Mouse (Mus musculus) stomach, embryonic 16.5 days (tissue): ENCODE data around the gene Ralgapb. TPM values are rescaled to one million over a fixed set of nuclear protein-coding genes. Genes with fewer than 3 reads are reported as not detected.

Source experiments
- ATAC-seq: fragments of 200-750 bp; cut with Nextera tagmentation; 2 replicates; pipeline ENCODE4 v1.8.0; 2017; ENCODE audit warnings: moderate number of reproducible peaks, moderate TSS enrichment; ENCODE audit not compliant: insufficient read depth, low FRiP score
- H3K27ac ChIP-seq: fragments of 300-500 bp; sonication (generic); 2 replicates; pipeline ENCODE4 v1.5.1; 2014; ENCODE audit warnings: low read length
- H3K27me3 ChIP-seq: fragments of 300-500 bp; sonication (generic); 2 replicates; pipeline ENCODE4 v1.6.1; 2014; ENCODE audit warnings: low read length, control low read depth, mixed read lengths; ENCODE audit not compliant: control insufficient read depth, insufficient read depth
- H3K36me3 ChIP-seq: fragments of 300-500 bp; sonication (generic); 2 replicates; pipeline ENCODE4 v1.6.1; 2014; ENCODE audit warnings: low read length; ENCODE audit not compliant: control insufficient read depth, insufficient read depth
- H3K4me1 ChIP-seq: fragments of 300-500 bp; sonication (generic); 2 replicates; pipeline ENCODE4 v1.6.1; 2014; ENCODE audit warnings: low read length, control low read depth, mixed read lengths; ENCODE audit not compliant: control insufficient read depth, insufficient read depth
- H3K4me2 ChIP-seq: fragments of 300-500 bp; sonication (generic); 2 replicates; pipeline ENCODE4 v1.6.1; 2014; ENCODE audit warnings: low read depth, low read length, mixed read lengths
- H3K4me3 ChIP-seq: fragments of 300-500 bp; sonication (generic); replicated peaks from 2 replicates; pipeline ENCODE4 v1.5.1; 2014; ENCODE audit warnings: mild to moderate bottlenecking, low read length
- H3K9ac ChIP-seq: fragments of 300-500 bp; sonication (generic); 2 replicates; pipeline ENCODE4 v1.6.1; 2014; ENCODE audit warnings: low read length
- H3K9me3 ChIP-seq: fragments of 300-500 bp; sonication (generic); replicated peaks from 2 replicates; pipeline ENCODE4 v1.6.1; 2016; ENCODE audit warnings: low read length, control low read depth; ENCODE audit not compliant: control insufficient read depth
- WGBS: fragments of 180-500 bp; shearing (Covaris S2); extraction: QIAGEN DNeasy Blood & Tissue Kit; methylation state at CpG from one replicate; pipeline ENCODE4 v1.1.7; 2014; 5-methylcytosine and 5-hydroxymethylcytosine counted together
- polyA plus RNA-seq: library from polyadenylated mRNA; unstranded; fragments of >200 nt; fragmentation: Nextera tagmentation; extraction: Ambion mirVana; gene quantifications from 2 replicates; pipeline ENCODE4 v1.2.1, GENCODE M21; 2015

Gene Ralgapb
- polyA plus RNA-seq, 1 experiment from 2014 or later = 13.2 TPM

DNA sequence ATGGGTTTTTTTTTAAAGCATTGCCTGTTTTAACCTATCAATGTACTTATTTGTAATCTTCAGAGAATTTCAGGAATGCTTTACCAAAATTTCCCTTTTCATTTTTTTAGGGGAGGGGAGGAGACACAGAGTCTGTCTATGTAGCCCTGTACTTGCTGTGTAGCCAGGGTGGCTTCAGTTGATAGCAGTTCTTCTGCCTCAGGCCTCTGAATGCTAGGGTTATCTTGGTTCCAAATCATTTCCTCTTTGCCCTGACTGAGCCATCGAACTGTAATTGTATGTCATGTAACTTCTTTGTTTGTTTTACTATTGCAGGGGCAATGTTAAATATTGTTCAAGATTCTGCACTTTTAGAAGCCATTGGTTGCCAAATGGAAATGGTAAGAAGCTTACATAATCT, 36.2 kb downstream of the Ralgapb start:
- no peak overlapping the region for H3K4me3 ChIP-seq
- peaks cover 10% of the 10 kb centered on the region; the same call in 1 of the 2 replicates for H3K36me3 ChIP-seq
- H3K27me3 ChIP-seq = no peaks in the 10 kb centered on the region
- H3K4me1 ChIP-seq = no peaks in the 10 kb centered on the region
- no peak overlapping the region for H3K4me2 ChIP-seq
- ATAC-seq = no peak
- H3K9me3 ChIP-seq = no peaks in the 10 kb centered on the region
- no peak overlapping the region for H3K9ac ChIP-seq
- no peak overlapping the region for H3K27ac ChIP-seq
- WGBS = 66% methylated on average over 1 of the region's 1 CpGs

DNA sequence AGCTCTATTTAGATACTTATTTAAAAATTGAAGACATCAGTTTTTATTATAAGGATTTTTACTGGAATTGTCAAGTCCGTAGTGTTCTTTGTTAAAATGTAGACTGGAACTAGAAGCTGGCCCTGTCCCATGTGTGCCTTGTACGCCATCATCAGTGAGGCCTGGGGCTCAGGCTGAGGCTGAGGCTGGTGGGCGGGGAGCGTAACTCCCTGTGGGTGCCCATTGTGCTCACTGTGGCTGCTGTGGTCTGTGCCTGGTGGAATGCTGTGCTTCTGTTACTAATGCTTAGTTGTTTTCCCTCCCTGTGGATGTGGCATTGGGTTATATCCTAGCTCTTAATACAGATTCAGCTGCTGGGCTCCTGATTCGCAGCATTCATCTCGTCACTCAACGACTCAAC, 40.2 kb downstream of the Ralgapb start:
- ATAC-seq = no peak
- Histone ChIP-seq H3K9me3 (no peaks in the 10 kb centered on the region), H3K27me3 (no peaks in the 10 kb centered on the region), H3K9ac (no peak overlapping the region), H3K4me2 (no peak overlapping the region), H3K4me3 (no peak overlapping the region), H3K4me1 (no peaks in the 10 kb centered on the region), H3K27ac (no peak overlapping the region), H3K36me3 (peaks cover 5% of the 10 kb centered on the region)
- 89% methylated on average over 7 of the region's 7 CpGs for WGBS

DNA sequence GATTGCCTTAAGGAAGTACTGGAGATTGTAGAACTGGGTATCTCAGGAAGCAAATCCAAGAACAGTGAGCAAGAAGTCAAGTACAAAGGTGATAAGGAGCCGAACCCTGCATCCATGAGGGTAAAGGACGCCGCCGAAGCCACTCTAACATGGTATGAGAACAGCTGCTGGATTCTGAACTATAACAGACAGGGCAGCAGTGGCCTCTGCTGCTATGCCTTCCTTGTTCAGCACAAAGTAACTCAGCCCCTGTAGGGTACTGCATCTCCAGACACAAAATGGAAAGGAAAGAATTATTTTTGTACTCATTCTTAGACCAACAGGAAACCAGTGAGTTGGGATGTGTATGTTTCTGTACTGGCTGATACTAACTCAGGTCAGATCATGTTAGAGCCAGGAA, 46.8 kb downstream of the Ralgapb start:
- no peak for ATAC-seq
- Histone ChIP-seq H3K27me3 (no peaks in the 10 kb centered on the region), H3K4me1 (no peaks in the 10 kb centered on the region), H3K9ac (no peak overlapping the region), H3K36me3 (peaks cover 8% of the 10 kb centered on the region), H3K27ac (no peak overlapping the region), H3K4me3 (no peak overlapping the region), H3K4me2 (no peak overlapping the region), H3K9me3 (no peaks in the 10 kb centered on the region)
- 88% methylated on average over 4 of the region's 4 CpGs for WGBS

DNA sequence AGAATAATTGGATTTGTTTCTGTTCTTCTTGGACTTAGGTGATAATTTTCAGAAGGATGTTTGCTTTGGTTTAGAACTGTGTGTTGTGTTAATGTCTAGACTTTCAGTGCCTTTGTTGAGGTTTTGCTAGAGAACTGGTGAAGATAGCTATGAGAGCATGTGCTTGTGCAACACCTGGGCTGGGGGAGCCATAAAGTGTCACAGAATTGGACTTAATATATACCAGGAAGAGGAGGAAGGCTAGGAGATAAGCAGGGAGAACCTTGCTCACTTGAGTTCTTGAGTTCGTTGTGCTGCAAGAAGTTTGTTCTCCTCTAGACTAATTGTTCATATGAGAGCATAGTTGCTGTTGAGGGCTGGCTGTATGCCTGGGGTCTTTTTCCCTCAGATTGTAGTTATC, 48.0 kb downstream of the Ralgapb start:
- ATAC-seq = no peak
- Histone ChIP-seq H3K4me2 (no peak overlapping the region), H3K4me3 (no peak overlapping the region), H3K9me3 (no peaks in the 10 kb centered on the region), H3K4me1 (no peaks in the 10 kb centered on the region), H3K27me3 (no peaks in the 10 kb centered on the region), H3K9ac (no peak overlapping the region), H3K36me3 (peaks cover 10% of the 10 kb centered on the region), H3K27ac (no peak overlapping the region)
- WGBS = 85% methylated on average over 1 of the region's 1 CpGs

DNA sequence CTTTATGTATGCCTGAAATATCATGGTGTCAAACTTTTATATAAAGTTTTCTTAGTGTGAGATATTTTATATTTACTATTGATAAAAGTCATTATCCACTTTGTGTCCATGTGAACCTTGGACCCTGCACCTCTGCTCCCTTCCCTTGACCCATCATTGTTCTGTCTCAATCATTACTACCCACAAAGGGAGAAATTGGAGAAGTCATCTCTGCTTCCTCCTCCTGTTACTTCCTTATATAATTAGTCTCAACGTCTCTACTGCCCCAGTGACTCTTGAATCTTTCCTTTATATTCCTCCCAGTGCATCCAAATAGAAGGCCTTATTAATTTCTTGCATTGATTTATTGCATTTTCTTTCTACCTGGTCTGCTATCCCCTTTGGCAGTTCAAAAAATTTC, 52.8 kb downstream of the Ralgapb start:
- no peak overlapping the region for H3K4me2 ChIP-seq
- H3K9ac ChIP-seq = no peak overlapping the region
- 80% methylated on average over 1 of the region's 1 CpGs for WGBS
- no peaks in the 10 kb centered on the region for H3K9me3 ChIP-seq
- H3K36me3 ChIP-seq = peaks cover 19% of the 10 kb centered on the region; the same call in 1 of the 2 replicates
- ATAC-seq = no peak
- H3K4me1 ChIP-seq = no peaks in the 10 kb centered on the region
- no peak overlapping the region for H3K4me3 ChIP-seq
- H3K27ac ChIP-seq = no peak overlapping the region
- H3K27me3 ChIP-seq = no peaks in the 10 kb centered on the region

DNA sequence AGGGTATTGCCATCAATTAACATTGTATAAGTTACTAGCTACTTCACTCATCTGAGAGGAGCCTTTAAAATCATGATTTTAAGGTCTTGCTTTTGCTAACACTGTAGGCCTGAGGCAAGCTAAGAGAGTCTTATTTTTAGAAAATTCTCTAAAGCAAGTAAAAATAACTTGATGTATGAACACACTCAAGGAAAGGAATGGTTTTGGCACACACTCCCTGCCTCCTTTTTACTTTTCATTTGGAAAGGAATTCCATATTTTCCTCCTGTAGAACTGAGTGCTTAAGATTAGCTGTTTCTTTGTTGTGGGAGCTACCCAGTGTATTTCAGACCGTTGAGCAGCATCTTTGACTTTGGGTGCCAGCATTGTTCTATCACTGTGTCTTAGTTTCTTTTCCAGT, 64.5 kb downstream of the Ralgapb start:
- no peak overlapping the region for H3K27ac ChIP-seq
- H3K4me1 ChIP-seq = no peaks in the 10 kb centered on the region
- H3K9me3 ChIP-seq = no peaks in the 10 kb centered on the region
- no peak overlapping the region for H3K4me3 ChIP-seq
- H3K27me3 ChIP-seq = no peaks in the 10 kb centered on the region
- H3K4me2 ChIP-seq = no peak overlapping the region
- WGBS = 80% methylated on average over 1 of the region's 1 CpGs
- ATAC-seq = no peak
- H3K36me3 ChIP-seq = no peaks in the 10 kb centered on the region
- no peak overlapping the region for H3K9ac ChIP-seq

DNA sequence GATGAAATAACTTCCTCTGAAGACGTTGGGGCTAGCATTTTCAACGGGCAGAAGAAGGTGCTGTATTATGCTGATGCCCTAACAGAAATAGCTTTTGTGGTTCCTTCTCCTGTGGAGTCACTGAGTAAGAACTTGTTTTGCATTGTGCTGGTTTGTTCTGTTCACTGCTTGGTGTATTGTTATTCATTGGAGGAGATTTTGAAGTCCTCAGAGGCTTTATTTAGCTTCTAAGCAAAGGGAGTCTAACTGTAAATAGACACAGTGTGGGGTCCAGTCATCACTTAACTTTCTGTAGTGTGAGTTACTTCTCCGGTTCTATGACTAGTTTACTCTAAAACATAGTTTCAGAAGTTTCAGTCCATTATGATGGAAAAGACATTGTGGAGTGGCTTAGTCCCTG, 68.0 kb downstream of the Ralgapb start:
- Histone ChIP-seq H3K36me3 (no peaks in the 10 kb centered on the region; the same call in 1 of the 2 replicates), H3K9ac (no peak overlapping the region), H3K27ac (no peak overlapping the region), H3K9me3 (no peaks in the 10 kb centered on the region), H3K27me3 (no peaks in the 10 kb centered on the region), H3K4me3 (no peak overlapping the region), H3K4me1 (no peaks in the 10 kb centered on the region), H3K4me2 (no peak overlapping the region)
- 76% methylated on average over 3 of the region's 3 CpGs for WGBS
- ATAC-seq = no peak

DNA sequence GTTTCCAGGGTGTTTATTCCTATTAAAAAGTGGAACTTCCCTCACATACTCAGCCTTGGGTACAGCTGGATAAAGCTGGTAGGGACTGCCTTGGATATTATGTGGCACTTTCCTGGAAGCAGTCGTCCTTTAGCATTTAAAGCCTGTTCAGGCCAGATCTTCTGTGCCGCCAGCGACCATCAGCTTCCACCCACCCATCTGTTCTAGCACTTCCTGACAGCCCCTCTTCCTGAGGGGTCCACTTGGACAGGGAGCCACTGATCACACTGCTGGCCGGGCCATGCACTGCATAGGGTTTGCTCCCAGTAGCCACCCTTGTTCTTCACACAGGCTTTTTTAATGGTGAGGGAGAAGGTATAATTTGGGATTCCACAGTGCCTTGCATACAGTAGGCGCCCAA, 88.8 kb downstream of the Ralgapb start:
- no peak overlapping the region for H3K4me2 ChIP-seq
- no peaks in the 10 kb centered on the region for H3K4me1 ChIP-seq
- H3K4me3 ChIP-seq = no peak overlapping the region
- H3K27me3 ChIP-seq = no peaks in the 10 kb centered on the region
- no peak for ATAC-seq
- H3K9ac ChIP-seq = no peak overlapping the region
- H3K9me3 ChIP-seq = no peaks in the 10 kb centered on the region
- peaks cover 12% of the 10 kb centered on the region; the same call in 1 of the 2 replicates for H3K36me3 ChIP-seq
- 85% methylated on average over 5 of the region's 5 CpGs for WGBS
- no peak overlapping the region for H3K27ac ChIP-seq

DNA sequence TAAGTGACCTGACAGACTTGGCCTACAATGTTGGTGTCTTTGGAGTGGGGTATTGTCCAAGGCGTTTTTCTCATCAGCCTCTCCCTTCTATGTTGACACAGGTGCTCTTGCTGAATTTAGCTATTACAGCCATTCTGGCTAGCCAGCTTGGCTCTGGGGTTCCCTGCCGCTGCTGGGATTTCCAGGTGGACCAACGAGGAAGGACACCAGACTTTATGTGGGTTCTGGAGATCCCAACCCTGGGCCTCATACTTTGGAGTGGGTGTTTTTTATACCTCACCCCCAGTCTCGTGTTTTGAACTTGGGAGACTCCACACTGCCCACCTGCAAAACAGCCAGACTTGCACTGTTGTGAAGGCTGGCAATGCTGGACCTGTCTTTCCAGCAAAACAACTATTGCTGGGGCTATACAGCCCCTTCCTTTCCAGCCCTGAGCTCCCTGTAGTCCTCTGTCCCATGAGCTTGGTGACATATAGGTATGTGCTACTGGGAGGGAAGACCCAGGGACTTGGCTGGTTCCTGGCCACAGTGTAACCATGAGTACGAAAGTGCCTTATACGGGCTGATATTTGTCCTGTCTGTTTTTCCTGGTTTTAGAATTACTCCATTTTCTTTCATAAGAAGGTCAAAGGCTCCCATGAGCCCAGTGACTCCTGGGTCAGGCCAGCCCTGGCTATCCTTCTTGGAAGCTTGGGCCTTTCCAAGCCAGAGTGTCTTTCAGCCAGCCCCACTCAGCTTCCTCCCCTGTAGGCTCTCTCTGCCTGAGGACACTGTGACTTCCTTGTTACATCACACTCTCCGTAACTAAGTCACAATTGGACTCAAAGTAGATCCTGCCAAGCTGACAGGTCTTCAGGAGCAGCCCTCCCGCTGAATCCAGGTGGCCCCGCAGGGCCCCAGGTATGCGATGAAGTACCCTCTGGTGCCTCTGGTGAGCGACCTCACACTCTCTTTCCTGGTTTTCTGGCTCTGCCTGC, 92.5 kb downstream of the Ralgapb start, which contains the start of gene Adig:
TSS of gene Adig (plus strand) at position 777 of the 977 bp plus-strand sequence.
- Histone ChIP-seq H3K36me3 (0 out of 2 replicates have a peak, but pooled peaks cover 8% of the 10 kb centered on the region), H3K4me3 (no peak within 1 kb of the TSS), H3K9me3 (no peaks in the 10 kb centered on the region), H3K27ac (peak within 1 kb of the TSS; percentile 10; the same call in 1 of the 2 replicates), H3K27me3 (no peaks in the 10 kb centered on the region), H3K4me1 (no peaks in the 10 kb centered on the region), H3K4me2 (no peak within 1 kb of the TSS), H3K9ac (no peak within 1 kb of the TSS)
- 57% methylated on average over 11 of the region's 11 CpGs for WGBS
- ATAC-seq = no peak
